11 mouse cellular contexts compared by ENCODE assay signal in genomic region chr2:163285335-163285734, GRCm38 (mm10).
DNase-seq lines count a peak whose midpoint lies in the region; ATAC-seq and TF ChIP-seq lines count a peak whose summit lies in the region.
"Had no signal": no experiment of that assay in that cellular context is flagged by ENCODE, and none has a peak within 500 bp of the region (broad histone marks: within the 10 kb centered on the region; RNA-seq: fewer than 3 reads in every experiment).

No protein-coding gene starts in this region.

- no peaks in the 10 kb centered on the region for H3K9me3 ChIP-seq in heart, embryonic 14.5 days (ENCODE audit: control insufficient read depth, low read length)
- no peaks in the 10 kb centered on the region for H3K9me3 ChIP-seq in liver, postnatal 0 days (ENCODE audit: low read length)
- no peaks in the 10 kb centered on the region for H3K9me3 ChIP-seq in intestine, embryonic 14.5 days (ENCODE audit: control insufficient read depth, low read length)
- no peaks in the 10 kb centered on the region for H3K9me3 ChIP-seq in midbrain, embryonic 14.5 days (ENCODE audit: control insufficient read depth, low read length)

- DNase-seq in heart, postnatal 25 days (ENCODE audit: low spot score), result no peak
- no peak for DNase-seq in liver, adult 2 months (ENCODE audit: extremely low read depth, low read depth, low spot score)
- no peak for DNase-seq in liver, postnatal 0 days
- no peak for DNase-seq in intestine, embryonic 14.5 days (ENCODE audit: low spot score)
- no peak for DNase-seq in midbrain, embryonic 14.5 days
- no peak for DNase-seq in cerebellum, adult 9-10 months
- no peak for DNase-seq in urinary bladder, postnatal 10 days (ENCODE audit: low spot score)
- DNase-seq: lung, postnatal 10 days; right cerebral cortex, postnatal 14 days had no signal

- H3K9ac ChIP-seq in heart, embryonic 14.5 days (ENCODE audit: low read length), result 0 out of 2 replicates have a peak overlapping the region, but pooled peaks have one; percentile 6
- no peak overlapping the region for H3K9ac ChIP-seq in liver, adult 2 months (ENCODE audit: low read depth, low read length)
- no peak overlapping the region for H3K9ac ChIP-seq in liver, postnatal 0 days (replicated peaks)
- no peak overlapping the region for H3K9ac ChIP-seq in intestine, embryonic 14.5 days (ENCODE audit: low read length)
- H3K9ac ChIP-seq in midbrain, embryonic 14.5 days (replicated peaks; ENCODE audit: low read length), result no peak overlapping the region

- TF ChIP-seq EP300 in liver, postnatal 0 days (IDR thresholded peaks at IDR 0.05; ENCODE audit: low read depth), result no peak

- no peak for ATAC-seq in heart, embryonic 14.5 days (ENCODE audit: insufficient number of reproducible peaks, insufficient read depth, low FRiP score, low read depth)
- ATAC-seq in liver, postnatal 0 days, result no peak
- peak; percentile 64; the same call in 1 of the 2 replicates for ATAC-seq in intestine, embryonic 14.5 days (replicated peaks; ENCODE audit: low FRiP score, low TSS enrichment, low read depth)
- no peak for ATAC-seq in midbrain, embryonic 14.5 days (ENCODE audit: low FRiP score, low TSS enrichment)
- ATAC-seq: forebrain, embryonic 14.5 days had no signal

- peak overlapping the region; percentile 55 for H3K4me2 ChIP-seq in heart, embryonic 14.5 days (ENCODE audit: low read length)
- no peak overlapping the region for H3K4me2 ChIP-seq in liver, postnatal 0 days (ENCODE audit: low read depth, low read length)
- peak overlapping the region; percentile 31 for H3K4me2 ChIP-seq in intestine, embryonic 14.5 days (ENCODE audit: low read length)
- peak overlapping the region; percentile 8; the same call in 1 of the 2 replicates for H3K4me2 ChIP-seq in midbrain, embryonic 14.5 days (ENCODE audit: low read length)

- intact Hi-C loops in heart, postnatal 25 days (cut with DNase I), result loop anchor here (5.0 kb wide), 1 partner anchor 83 kb away; the partner anchor contains the start of gene Tox2

- 0 out of 2 replicates have a peak, but pooled peaks cover 8% of the 10 kb centered on the region for H3K27me3 ChIP-seq in heart, embryonic 14.5 days (ENCODE audit: control insufficient read depth, insufficient read depth, low read length)
- H3K27me3 ChIP-seq in liver, adult 2 months (ENCODE audit: control insufficient read depth, insufficient read depth, low read length), result peaks cover 4% of the 10 kb centered on the region
- H3K27me3 ChIP-seq in liver, postnatal 0 days (ENCODE audit: insufficient read depth, low read length), result 0 out of 2 replicates have a peak, but pooled peaks cover 8% of the 10 kb centered on the region
- H3K27me3 ChIP-seq in intestine, embryonic 14.5 days (replicated peaks; ENCODE audit: control insufficient read depth, insufficient read depth, low read length), result peaks cover 15% of the 10 kb centered on the region
- no peaks in the 10 kb centered on the region for H3K27me3 ChIP-seq in midbrain, embryonic 14.5 days (ENCODE audit: control insufficient read depth, insufficient read depth, low read length)

- H3K27ac ChIP-seq in heart, embryonic 14.5 days (replicated peaks in 1 of 2; ENCODE audit: control insufficient read depth in 1 of 2, insufficient read depth in 1 of 2, low read depth in 2 of 2, low read length in 2 of 2), result peak overlapping the region in 1 of 2 experiments; percentile 15; a peak in 1 of 4 replicates
- H3K27ac ChIP-seq in liver, adult 2 months (replicated peaks; ENCODE audit: insufficient read depth, low read depth, low read length), result peak overlapping the region; percentile 7; the same call in 1 of the 2 replicates
- no peak overlapping the region for H3K27ac ChIP-seq in liver, postnatal 0 days (ENCODE audit: low read depth)
- H3K27ac ChIP-seq in intestine, embryonic 14.5 days (ENCODE audit: low read depth), result no peak overlapping the region
- peak overlapping the region; percentile 85 for H3K27ac ChIP-seq in midbrain, embryonic 14.5 days (replicated peaks; ENCODE audit: low read depth, low read length)

- H3K79me2 ChIP-seq in liver, adult 2 months (ENCODE audit: control insufficient read depth, insufficient read depth, low read length), result no peaks in the 10 kb centered on the region

- no peak for TF ChIP-seq CTCF in liver, adult 2 months (IDR thresholded peaks at IDR 0.05; ENCODE audit: low read depth, low read length)
- no peak for TF ChIP-seq CTCF in liver, postnatal 0 days (IDR thresholded peaks at IDR 0.05; ENCODE audit: low read depth)

- WGBS in heart, embryonic 14.5 days, result 6% methylated on average over 9 of the region's 9 CpGs
- 61% methylated on average over 9 of the region's 9 CpGs for WGBS in liver, adult 2 months
- WGBS in liver, postnatal 0 days (ENCODE audit: insufficient replicate concordance), result 28% methylated on average over 9 of the region's 9 CpGs
- 25% methylated on average over 9 of the region's 9 CpGs for WGBS in intestine, embryonic 14.5 days
- WGBS in midbrain, embryonic 14.5 days, result 66% methylated on average over 9 of the region's 9 CpGs

- TF ChIP-seq POLR2A in liver, adult 2 months (IDR thresholded peaks at IDR 0.05; ENCODE audit: extremely low read depth, insufficient read depth, low read length), result no peak

- peak overlapping the region; percentile 6 to 25; a peak in 3 of 4 replicates for H3K4me3 ChIP-seq in heart, embryonic 14.5 days (ENCODE audit: control insufficient read depth in 1 of 2, insufficient read depth in 1 of 2, low read depth in 1 of 2, low read length in 2 of 2)
- no peak overlapping the region for H3K4me3 ChIP-seq in liver, adult 2 months (ENCODE audit: insufficient read depth, low read depth, low read length)
- no peak overlapping the region for H3K4me3 ChIP-seq in liver, postnatal 0 days (ENCODE audit: low read depth, low read length)
- no peak overlapping the region for H3K4me3 ChIP-seq in intestine, embryonic 14.5 days (ENCODE audit: low read depth, low read length)
- no peak overlapping the region for H3K4me3 ChIP-seq in midbrain, embryonic 14.5 days (replicated peaks; ENCODE audit: low read depth, low read length)

- no peaks in the 10 kb centered on the region for H3K36me3 ChIP-seq in heart, embryonic 14.5 days (ENCODE audit: control insufficient read depth, insufficient read depth, low read length)
- H3K36me3 ChIP-seq in liver, adult 2 months (ENCODE audit: control insufficient read depth, insufficient read depth, low read length), result no peaks in the 10 kb centered on the region
- H3K36me3 ChIP-seq in liver, postnatal 0 days (replicated peaks; ENCODE audit: insufficient read depth, low read length), result no peaks in the 10 kb centered on the region
- H3K36me3 ChIP-seq in intestine, embryonic 14.5 days (ENCODE audit: control insufficient read depth, insufficient read depth, low read length), result no peaks in the 10 kb centered on the region
- H3K36me3 ChIP-seq in midbrain, embryonic 14.5 days (ENCODE audit: control insufficient read depth, insufficient read depth, low read length), result no peaks in the 10 kb centered on the region

- peaks cover 13 to 21% of the 10 kb centered on the region in 2 experiments for H3K4me1 ChIP-seq in heart, embryonic 14.5 days (ENCODE audit: control insufficient read depth in 2 of 2, insufficient read depth in 2 of 2, low read length in 2 of 2)
- H3K4me1 ChIP-seq in liver, adult 2 months (ENCODE audit: control insufficient read depth, insufficient read depth, low read length), result 0 out of 2 replicates have a peak, but pooled peaks cover 5% of the 10 kb centered on the region
- H3K4me1 ChIP-seq in liver, postnatal 0 days (ENCODE audit: insufficient read depth), result no peaks in the 10 kb centered on the region
- H3K4me1 ChIP-seq in intestine, embryonic 14.5 days (replicated peaks; ENCODE audit: control insufficient read depth, insufficient read depth, low read length), result peaks cover 25% of the 10 kb centered on the region
- peaks cover 30% of the 10 kb centered on the region for H3K4me1 ChIP-seq in midbrain, embryonic 14.5 days (ENCODE audit: control insufficient read depth, insufficient read depth, low read length)

Comparison
In these comparisons a context has a peak if more than half of its experiments do, and no peak if none do; other contexts are left out.
1. H3K27ac ChIP-seq: peak in liver, adult 2 months (single experiment) and midbrain, embryonic 14.5 days (single experiment); none in liver, postnatal 0 days (single experiment) and intestine, embryonic 14.5 days (single experiment).
2. H3K4me3 ChIP-seq: peak in heart, embryonic 14.5 days (2 of 2); none in liver, adult 2 months (single experiment), liver, postnatal 0 days (single experiment), intestine, embryonic 14.5 days (single experiment) and midbrain, embryonic 14.5 days (single experiment).